Mouse (Mus musculus) gastrocnemius, adult 18-20 months (tissue): ENCODE data around the gene Arhgap44. TPM values are rescaled to one million over a fixed set of nuclear protein-coding genes. Genes with fewer than 3 reads are reported as not detected.

Experiments
- DNase-seq: peaks from one replicate; pipeline ENCODE4 v3.0.0; 2021; ENCODE audit warnings: low spot score
- long read RNA-seq, 2 experiments: library from polyadenylated mRNA; stranded (forward); transcript quantifications; one replicate each; pipeline ENCODE4 v2.0.0; 2021
- total RNA-seq, 2 experiments: library from RNA; stranded (reverse); gene quantifications; 2 replicates each; pipeline ENCODE4 v1.2.3; 2021

The Arhgap44 gene
- total RNA-seq = 10 to 100 TPM in 1 of 2 experiments, 1 to 10 TPM in 1; 9.2 to 11.4 TPM
- long read RNA-seq, experiment 1, full-length matches to known transcripts = 1 of 3 reads
- long read RNA-seq, experiment 1, partial matches to known transcripts = 2 of 3 reads
- long read RNA-seq, experiment 1, other reads (novel, unspliced or antisense) = 0 of 3 reads
- long read RNA-seq, experiment 2, full-length matches to known transcripts = 1 of 6 reads
- long read RNA-seq, experiment 2, partial matches to known transcripts = 3 of 6 reads
- long read RNA-seq, experiment 2, other reads (novel, unspliced or antisense) = 2 of 6 reads

DNA sequence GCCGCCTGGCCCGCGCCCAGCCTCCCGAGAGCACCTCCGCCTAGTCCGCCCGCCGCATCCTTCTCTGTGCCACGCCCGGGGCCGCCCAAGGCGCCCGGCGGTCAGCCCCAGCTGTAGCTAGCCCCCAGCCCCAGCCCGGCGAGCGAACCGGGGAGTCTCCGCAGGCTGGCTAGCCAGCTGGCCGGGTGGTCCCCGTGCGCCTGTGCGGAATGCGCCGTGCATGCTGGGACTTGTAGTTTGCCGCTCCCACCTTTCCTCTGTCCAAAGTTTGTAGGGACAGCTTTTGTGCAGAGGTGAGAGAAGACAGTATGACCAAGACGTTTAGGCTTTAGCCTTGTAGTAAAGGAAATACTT is at the start of gene Arhgap44:
Gene Arhgap44, minus strand, starts transcription at position 195 of the 354 bp plus-strand sequence.
- peak; percentile 66 for DNase-seq

DNA sequence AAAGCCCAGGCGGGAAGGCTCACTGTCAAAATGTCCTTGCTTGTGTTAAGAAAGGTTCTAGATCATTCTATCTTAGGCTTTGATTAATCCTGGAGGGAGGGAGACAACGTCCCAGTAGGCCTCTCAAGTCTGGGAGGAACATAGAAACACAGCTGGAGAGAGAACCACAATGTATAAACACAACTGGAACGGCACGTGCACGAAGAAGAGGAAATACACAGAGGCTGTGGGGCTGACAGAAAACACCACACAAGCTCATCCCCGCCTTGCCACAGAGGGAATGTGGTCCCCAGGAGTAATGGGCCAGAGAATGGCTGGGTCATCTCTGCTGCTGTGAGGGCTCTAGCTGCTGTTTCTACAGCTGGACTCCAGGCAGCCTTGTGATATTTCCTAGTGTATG is 48.9 kb upstream of the Arhgap44 start:
- DNase-seq = no peak

DNA sequence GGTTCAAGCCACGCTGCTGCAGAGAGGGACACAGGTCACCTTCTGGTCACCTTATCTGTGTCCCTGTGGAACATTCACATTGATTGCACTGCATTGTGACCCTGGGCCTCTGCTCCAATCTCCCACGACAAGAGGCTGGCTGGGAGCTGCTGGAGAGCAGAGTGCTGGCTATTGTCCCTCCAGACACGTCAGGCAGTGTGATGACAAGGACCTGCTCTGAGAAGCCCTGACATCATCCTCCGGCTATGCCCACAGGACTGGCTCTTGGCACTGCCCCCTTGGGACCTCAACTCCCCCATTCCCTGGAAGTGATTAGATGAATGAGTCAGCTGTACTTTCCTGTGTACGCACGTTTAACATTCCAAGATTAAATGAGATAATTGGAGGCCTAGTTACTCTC is 46.7 kb upstream of the Arhgap44 start:
- no peak for DNase-seq

DNA sequence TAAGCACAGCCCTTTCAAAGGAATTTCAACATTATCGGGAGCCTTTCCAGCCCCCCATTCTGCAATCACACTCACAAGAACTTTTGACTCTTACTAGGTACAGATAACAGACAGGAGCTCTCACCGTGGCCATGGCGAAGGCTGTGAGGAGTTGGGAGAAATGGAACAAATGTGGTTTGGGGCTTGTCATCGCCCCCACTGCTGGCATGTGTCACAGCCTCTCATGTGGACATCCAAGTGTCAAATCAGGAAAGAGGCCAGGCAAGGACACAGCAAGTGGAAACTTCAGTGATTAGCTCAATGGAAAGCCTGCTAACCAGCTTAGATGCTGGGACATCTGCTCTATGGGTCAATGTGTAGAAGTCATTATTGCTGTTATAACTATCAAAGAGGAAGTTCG is 42.5 kb upstream of the Arhgap44 start:
- no peak for DNase-seq

DNA sequence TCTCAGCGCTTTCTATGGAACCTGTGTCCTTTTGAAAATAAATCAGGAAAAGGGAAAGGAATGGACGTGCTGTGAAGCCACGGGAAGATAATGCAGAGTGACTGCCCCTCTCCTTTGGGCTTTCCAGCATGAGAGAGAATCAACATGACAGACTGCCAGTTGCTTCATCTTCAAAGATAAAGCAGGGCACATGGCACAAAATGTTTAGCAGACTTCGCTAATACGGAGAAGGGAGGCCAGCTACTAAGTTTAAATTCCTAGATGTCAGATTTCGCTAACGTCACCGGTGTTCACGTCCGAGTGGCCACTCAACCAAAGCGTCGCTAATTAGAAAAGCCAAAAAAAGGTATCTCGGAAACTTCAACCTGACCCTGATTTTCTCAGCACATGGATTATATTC is 41.9 kb upstream of the Arhgap44 start:
- DNase-seq = no peak

DNA sequence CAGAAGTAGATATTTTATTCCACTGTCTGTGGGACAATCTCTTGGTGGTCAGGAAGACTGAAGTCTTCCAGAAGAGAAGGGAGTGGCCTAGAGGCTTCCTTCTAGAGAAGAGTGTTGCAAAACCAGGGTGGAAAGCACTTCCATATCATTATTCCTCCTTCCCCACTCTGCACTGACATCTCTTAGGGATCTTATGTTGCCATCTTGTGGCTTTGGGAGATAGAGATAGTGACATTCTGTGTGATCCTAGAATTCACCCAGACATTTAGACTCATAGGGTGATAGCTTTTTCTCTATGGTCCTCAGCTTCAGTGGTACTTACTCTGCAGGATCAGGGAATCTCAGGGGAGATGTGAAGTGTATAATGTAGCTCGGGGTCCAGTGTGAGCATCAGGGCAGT is 40.3 kb upstream of the Arhgap44 start:
- DNase-seq = no peak

DNA sequence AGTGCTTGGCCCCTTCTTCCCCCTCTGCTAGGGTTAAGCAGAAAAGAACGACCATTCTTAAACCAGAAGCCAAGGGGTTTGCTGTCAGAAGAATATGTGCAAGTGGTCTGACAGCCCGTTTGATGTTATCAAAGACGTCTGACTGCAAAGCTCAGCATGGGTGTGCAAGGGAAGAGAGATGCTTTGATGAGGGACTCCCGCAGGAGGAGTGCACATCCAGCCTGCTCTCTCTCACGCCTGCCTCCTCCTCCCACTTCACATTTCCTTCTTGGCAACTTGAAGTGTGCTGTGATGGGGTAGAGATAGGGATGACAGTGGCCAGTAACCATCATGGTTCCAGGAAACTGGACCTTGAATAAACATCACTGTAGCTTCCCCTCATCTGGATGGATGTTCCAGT is 39.5 kb upstream of the Arhgap44 start:
- DNase-seq = no peak

DNA sequence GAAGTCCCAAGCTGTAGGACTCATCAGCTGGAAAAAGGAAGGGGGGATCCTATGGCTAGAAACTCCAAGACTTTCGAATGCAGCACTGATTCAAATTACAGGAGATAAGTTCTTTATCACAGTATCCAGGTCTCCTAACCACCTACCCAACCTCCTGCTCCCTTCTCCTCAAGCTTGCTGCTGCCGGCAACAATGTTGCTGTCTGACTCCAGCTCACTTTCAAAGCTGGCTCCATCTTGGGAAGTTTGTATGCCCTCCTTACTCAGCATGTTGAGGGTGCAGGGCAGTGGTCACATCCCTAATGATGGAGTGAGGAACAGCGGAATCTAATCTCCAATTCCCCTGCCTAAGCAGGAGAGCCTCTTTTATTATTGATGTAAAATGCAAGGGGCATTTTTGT is 35.3 kb upstream of the Arhgap44 start:
- no peak for DNase-seq

DNA sequence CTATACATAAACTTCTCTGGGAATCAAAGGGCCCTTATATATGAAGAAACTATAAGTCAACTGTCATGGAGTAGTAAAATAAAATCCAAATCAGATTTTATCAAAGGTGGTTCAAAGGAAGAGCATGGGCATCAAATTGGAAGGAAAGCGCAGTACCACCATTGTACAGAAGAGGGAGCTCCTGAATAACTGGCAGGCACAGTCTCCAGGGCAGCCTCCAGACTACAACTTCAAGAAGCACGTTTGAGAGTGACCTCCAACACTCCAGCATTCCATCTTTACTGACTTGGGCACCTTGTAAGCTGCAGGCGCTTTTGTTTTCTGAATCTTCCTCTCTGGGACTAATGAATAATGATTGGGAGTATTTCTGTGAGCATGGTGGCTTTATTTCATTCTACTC is 34.5 kb upstream of the Arhgap44 start:
- DNase-seq = peak; percentile 58

DNA sequence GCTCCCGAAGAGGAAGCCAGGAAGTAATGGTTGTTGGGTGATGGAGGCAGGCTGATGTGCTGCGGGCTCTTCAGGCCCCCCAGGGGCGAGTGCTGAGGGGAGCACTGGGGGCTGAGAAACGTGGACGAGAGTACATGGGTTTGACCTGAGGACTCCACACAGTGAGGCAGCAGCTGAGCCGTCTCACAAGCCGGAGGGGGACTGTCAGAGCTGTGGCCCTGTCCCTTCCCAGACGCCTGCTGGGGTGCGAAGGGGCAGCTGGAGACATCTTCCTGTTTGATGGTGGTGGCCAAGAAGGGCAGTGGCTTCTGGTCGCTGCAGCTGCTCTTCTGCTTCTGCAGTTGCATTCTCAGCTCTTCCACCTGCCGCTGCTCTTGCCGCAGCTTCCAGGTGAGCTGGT is 24.2 kb upstream of the Arhgap44 start:
- no peak for DNase-seq

DNA sequence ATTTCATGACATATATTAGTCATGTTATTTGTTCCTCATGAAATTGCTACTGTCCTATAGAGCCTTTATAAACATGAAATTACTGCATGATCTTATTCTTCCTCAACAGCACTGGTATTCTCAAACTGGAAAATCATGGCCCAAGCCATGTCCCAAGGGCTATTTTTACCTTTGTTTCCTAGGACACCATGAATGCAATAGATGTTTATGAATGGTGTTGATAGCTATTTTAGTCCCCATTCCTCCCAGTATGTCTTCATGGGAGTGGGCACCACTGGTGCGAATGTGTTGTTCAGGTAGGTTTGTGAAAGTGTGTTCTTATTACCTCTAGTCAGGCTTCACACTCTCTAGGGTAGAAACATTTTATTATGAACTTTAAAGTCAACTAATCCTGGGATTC is 22.4 kb upstream of the Arhgap44 start:
- DNase-seq = no peak

DNA sequence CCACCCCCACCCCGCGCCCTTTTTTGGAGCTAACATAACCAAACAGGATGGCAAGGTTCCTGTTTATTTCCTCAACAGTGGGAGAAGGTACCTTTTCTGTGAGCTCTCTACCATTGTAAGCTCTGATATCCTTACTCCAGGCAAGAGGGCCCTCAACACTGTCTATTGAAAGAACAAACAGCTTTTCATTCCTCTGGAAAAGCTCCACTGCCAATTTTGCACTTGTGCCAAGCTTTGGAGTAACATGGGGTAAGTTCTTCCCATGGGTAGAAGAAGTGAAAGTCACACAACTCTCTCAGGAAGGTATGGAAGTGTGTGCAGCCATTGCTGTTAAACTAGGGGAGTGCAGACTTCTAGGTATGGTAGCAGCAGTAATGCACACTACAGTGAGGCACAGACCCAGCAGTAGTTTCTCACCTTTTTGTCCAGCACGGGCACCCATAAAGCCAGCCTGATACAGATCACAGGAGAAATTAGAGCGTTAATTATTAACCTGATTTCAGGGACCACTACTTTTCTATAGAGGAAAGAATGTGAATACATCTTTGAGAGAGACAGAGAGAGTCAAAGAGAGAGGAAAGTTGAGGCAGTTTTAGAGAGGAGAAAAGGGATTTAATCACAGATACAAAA is 7.5 kb upstream of the Arhgap44 start:
- no peak for DNase-seq

DNA sequence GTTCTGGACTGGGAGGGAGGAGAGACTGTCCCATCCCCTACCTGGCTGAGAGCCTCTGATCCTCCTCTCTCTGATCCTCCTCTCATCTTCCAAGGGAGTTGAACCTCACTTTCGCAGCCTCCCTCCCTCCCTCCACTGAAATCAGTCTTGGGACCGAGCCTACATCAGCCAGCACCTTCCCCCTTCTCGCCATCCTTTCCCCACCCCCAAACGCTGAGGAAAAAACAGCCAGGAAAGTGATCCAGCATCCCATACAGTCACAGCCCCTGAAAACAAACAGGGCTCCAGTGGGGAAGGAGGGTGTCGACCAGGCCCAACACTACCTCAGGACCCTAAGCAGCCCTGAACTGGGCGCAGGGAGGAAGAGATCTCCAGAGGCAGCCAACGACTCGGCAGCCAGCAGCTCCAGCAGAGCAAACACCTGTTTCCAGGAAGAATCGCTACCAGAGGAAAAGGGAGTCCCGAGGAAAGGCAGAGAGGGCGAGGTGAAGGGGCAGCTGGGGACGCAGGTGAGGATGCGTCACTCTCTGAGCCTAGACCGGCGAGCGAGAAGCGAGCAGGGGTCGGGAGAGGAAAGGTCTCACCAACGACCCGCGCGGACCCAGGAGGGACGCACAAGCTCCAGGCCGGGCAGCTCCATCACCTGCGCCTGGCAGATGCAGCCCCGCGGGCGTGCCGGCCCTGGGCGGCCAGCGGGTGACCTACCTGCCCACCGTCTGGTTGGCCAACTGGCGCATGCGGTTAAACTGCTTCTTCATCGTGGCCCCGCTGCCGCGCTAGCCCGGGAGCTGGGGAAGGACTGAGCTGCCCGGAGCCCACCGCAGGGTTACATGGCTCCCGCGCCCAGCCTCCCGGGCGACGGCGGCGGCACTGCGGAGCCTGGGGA is 637 bp downstream of the Arhgap44 start:
- peak; percentile 9 for DNase-seq

DNA sequence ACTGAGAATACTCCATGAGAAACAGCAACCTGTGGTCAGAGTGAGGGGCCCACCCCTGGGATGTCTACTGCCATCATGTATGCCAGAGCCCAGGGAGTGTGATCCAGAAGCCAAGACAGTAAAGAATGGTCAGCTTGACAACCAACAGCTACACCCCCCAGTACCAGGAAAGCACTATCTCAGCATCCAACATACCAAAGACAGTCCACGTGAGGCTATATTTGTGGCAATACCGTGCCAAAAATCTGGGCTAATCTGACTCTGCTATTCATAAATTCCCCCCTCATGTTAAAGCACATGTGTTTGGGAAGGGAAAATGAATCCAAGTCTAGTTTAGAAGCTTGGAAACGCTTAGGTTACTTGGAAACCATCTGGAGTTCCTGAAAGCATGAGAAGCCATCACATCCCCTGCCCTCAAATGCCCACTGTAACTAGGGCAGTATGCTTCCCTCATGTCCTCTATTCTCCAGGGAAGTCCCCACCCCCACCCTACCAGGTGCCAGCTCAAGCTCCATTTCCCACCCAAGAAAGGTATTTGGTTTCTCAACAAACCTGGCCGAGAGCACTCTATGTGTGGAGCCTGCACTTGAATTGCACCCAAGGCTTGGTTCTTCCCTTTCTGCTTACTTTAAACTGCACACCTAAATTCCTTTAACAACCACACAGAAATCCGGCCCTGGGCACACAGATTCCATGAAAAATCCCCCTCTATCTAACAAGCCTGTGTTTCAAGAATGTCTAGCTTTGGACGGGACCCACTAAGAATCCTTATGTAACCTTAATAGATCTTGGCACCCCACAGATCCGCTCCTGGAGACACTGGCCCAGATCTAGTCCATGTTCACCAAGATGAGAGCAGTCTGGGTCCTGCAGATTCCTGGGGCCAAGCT is 1.5 kb downstream of the Arhgap44 start:
- no peak for DNase-seq

DNA sequence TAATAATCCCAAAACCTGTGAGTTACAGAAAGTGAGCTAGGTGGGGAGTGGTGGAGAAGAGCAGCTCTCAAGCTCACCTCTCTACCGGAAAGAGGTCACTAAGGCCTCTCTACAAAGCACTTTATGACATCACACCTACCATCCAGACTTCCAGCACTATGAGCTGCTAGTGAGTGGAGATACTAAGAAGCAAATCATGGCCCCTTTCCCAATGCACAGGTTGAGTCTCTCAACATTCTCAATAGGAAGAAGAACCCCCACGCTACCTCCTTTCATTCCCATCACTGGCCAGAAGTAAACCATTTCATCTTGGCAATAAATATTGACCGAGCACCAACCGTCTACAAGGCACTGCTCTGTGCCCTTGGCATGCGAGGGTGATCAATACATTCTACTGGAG is 3.0 kb downstream of the Arhgap44 start, which contains the start of gene 1700086D15Rik:
Gene 1700086D15Rik, minus strand, starts transcription at position 101 of the 400 bp plus-strand sequence.
- DNase-seq = no peak

DNA sequence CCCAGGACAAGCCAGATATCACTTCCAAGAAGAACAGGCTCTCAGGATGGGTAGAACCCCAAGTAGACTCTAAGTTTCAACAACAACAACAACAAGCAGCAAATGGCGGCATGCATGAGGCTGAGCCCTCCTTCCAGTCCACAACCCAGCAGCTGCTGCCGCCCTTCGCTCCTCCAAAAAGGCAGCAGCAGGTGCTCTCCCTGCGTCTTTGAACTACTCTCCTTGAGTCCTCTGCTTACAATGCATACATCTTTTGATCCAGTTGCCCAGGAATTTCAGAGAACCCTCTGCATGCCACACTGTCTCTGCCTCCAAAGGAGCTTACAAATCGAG is 4.1 kb downstream of the Arhgap44 start:
- DNase-seq = no peak

DNA sequence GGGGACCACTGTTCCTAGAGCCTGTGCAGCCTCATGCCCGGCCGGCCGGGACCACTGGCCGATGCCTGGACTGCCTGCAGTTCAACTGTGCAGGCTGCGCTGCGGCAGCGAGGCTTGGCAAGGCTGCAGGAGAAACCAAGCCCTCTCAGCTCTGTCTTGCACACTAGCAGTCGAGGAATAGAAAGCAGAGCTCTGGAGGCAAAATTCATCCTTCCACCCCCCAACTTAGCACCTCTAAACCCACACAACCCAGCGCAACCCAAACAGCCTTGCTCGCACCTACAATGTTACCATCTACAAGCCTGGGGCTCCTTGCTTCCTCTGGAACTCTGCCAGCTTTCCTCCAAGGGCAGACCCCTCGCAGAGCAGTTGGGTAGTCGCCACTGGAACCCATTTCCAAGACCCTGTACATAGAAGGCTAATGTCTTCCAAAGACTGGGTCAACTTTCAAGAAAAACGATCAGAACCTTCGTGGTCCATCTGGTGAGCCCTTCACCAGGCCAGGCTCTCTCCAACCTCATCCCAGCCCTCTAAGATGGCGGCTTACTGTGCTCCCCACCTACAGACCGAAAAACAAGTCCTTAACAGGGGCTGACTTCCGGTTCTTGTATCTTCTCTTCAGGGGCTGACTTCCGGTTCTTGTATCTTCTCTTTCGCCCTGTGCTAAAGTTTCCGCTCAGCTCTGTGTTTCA is 4.6 kb downstream of the Arhgap44 start:
- DNase-seq = no peak

DNA sequence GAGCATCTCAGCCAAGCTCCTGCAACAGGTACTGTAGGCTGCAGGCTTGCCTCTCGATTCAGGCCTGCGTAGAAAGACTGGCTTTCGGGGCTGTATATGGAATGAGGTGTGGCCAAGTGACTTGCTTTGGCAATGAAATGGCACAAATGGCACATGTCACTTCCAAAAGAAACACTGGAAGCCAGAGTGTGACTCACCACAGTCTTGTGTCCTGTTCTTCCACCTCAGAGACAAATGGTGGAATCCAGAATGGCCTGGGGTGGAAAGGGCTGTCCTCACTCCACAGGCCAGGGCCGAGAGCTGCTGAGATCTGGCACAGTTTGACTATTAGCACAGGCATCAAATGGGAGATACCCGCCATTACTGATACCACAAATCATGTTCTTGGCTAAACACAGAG is 9.8 kb downstream of the Arhgap44 start:
- DNase-seq = no peak

DNA sequence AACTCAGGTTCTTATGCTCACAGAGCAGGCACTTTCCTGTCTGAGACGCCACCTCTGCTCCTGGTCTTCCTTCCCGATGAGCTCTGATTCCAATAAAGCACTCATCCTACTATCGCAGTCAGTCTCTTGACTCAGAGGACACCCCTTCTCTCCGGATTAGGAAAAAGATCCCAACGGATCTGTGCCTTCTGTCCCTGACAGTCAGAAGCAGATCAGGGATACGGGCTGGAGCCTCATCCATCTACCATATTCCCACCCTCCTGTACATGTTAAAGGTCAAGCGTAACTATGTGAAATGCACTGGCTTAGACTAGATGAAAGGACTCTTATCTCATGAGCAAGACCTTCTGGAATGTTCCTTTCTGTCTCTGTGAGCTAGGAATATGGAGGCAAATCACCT is 14.3 kb downstream of the Arhgap44 start:
- DNase-seq = no peak

DNA sequence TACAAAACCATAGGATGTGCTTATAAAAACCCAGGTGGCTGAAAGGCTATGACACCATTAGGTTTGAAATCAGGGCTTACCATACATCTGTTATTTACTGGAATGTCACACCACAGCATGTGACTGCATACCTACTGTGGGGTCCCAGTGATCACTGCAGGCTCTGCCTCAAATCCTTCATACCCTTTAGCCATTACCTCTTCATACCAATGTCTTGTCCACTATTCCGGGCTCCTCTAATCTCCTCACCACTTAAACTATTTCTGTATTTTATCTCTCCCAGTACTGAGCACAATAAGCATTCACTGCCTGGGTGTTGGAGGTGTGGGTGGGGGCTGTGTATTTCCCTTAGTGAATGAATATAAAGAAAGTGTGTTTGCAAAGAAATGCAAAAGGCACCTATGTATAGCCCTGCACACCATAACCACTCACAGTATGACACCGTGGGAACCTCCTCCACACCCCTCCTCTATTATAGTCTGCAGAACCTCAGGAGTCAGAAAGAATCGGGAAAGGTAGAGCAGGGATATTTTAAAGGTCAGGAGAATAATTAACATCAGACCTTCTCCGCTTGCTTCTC is 19.8 kb downstream of the Arhgap44 start:
- DNase-seq = no peak

DNA sequence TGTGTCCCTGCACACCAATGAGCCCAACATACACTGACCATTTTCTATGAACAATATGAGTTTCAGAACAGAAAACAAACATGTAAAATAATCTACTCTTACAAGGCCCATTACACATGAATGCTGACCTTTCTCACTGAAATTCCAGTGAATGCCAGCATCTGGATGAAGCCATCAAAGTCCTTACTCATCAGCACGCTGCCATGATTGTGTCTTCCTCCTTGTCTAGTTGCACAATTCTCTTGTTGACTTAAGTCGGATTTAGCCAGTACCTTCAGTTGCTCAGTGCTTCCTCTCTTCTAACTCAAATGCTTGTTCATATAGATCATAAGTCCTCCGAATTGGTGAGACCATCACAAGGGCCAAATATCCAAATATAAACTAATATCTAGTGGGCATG is 23.7 kb downstream of the Arhgap44 start:
- no peak for DNase-seq
